Mouse (Mus musculus) NIH3T3 (cell line): ENCODE measurements around the gene Ampd2.

ENCODE experiments used
- DNase-seq: peaks from one replicate; pipeline ENCODE4 v3.0.0-alpha.2; 2012; ENCODE audit warnings: low read depth

The Ampd2 gene

DNA sequence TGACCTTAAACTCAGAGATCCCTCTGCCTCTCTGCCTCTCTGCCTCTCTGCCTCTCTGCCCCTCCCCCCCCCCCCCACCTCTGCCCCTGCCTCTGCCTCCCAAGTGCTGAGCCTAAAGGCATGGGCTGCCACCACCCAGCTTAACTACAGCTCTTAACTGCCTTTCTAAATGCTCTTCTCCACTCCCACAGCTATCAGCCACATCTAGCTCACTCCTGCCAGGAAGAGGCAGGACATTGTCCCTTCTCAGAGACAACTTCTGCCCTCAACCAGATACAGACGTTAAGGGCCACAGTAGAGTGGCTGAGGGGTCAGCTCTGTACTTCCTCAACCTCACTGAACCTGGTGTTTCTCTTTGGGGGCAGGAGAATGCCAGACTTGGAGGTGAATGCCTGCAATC, 17.6 kb downstream of the Ampd2 start:
- no peak for DNase-seq

DNA sequence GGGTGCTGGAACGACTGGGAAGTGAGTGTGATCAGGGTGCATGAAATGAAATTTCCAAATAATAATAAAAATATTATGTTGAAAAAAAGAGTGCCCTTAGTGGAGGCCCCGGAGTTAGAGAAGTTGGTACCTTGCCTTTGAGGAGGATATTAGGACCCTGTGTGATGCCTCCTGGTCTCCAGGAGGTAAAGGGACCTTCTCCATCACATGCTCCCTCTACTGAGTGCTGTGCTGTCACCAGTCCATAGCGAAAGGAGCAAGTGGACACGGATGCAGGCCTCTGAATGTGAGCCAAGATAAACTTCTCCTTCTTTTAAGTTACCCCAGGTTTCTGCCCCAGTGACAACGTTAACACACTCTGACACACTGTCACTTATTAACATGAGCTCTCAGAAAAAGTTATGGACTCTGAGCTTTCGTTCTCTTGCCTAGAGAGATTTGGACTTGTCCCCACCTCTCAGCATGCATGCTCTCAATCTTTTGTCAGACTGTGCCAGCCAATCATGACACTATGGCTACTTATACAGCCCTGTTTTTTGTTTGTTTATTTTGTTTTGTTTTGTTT, 19.0 kb downstream of the Ampd2 start:
- DNase-seq = no peak

DNA sequence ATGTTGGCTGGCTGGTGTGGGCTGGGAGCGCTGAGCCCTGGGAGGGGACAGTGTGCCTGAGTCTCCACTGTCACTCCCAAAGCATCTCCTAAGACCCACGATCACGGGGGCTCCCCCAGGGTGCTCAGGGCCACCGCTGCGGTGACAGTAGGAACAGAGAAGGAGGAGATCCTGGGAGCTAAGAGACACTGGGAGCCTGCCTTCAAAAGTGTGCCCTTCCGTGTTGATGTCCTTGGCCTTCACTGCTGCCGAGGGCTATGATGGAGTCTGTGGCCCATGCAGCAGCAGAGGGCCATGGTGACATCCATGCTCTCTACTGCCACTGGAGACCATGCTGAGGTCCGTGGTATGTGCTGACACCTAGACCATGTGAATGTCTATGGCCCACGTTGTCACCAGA, 20.9 kb downstream of the Ampd2 start:
- DNase-seq = no peak

DNA sequence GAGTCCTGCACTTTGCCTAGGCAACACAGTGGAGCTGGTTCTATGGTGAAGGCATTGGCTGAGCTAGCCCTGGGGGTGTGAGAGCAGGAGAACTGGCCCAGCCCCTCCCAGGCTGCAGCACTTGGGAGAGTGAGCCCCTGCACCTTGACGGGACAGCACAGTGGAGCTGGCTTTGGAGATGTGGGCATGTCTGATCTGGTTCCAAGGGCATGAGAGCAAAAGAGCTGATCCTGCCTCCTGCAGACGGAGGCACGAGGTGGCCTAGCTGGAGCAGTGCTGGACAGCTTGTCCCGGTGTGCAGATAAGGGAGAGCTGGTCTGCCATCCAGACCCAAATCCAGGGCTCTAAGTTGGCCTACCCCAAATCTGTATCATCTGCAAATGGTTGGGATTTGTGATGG, 21.8 kb downstream of the Ampd2 start:
- DNase-seq = no peak

DNA sequence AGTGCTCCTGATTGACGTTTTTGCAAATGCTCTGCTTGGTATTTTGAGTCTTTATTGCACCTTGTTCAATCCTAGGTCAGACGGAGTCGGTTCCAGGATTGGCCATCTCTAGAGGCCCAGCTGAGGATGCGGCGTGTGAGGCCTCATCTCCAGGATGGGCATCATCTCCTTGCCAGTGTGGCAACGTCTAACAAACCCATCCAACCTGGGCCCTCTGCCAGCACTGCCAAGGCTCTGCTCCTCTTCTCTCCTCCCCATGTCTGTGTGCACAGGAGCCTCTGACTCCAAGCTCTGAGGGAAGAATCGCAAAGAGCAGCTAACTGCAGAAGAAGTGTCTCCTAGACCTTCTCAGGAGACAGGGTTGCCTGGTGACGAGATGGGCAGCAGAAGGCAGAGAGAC, 23.8 kb downstream of the Ampd2 start:
- DNase-seq = no peak

DNA sequence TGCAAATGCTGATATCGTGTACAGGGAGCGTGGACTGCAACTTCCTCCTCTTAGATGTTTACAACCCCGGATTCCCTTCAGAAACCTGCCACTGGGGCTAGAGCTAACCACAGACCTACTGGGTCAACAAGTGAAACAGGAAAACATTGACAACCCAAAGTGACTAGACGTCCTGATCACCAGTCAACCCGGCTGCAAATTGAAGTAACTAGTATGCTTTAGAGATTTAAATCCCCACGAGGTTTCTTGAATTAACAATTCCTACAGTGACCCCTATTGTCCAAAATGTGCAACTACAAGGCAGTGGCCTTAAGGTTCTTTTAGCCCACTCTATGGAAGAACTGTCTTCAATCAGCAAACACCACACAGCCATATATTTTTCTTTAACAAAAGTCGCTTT, 25.0 kb downstream of the Ampd2 start:
- peak; percentile 90 for DNase-seq

DNA sequence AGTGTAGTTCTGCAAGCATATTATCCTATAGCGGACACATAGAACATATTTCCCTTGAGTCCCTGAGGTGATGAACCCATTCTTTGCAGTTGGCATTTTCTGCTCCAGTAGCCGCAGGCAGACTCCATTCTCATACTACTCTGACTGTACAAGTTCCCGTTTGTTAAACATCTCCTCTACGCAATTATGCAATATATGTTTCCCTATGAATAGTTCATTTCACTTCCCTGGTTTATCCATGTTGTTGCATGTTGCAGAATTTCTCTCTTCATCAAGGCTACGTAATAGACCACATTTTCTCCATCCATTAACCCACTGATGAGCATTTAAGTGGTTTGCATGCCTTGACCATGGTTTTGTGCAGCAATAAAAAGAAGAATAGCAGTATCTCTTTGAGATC, 36.0 kb downstream of the Ampd2 start:
- DNase-seq = no peak

DNA sequence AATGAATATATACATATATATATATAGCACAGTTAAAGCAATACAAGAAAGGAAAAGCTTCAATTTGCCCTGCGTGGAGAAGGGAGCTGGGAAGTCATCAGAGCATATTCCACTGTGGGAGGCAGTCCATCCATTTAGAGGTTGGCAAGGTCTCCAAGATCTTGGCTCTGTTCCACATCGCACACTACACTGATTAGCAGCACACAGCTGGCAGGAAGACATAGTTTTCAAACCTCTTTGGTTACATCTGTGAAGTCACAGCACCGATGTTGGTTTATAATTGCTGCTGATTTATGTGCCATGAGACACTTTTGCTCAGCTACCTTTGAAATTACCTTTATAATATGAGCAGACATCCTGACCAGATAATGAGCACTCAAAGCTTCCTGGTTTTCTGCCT, 38.1 kb downstream of the Ampd2 start:
- DNase-seq = no peak

DNA sequence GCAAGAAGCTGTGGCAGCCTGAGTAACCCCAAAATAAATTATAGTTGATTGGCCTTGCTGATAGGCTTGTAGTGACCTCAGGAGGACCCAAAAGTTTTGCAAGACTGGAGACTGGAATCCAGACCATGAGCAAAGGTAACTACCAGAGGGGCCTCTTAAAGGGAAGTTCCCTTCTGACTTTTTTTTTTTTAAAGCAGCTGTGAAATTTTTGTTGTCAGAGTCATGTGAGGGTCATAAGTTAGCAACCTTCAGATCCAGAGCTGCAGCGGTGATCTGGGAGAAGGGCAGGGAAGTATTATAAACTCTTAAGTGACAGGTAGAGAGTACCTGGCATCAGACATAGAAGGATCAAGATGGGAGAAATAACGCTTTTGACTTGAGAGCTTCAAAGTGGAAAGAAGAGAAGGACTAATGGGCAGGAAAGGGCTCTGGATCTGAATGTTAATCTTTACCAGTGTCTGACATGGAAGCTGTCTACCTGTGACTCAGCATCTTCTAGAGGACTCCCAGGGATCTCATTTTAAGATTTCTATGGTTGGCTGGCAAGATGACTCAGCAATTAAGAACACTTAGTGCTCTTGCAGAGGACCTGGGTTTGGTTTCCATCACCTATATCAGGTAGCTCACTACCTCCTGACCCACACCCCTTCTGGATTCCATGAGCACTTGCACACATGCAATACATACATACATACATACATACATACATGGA, 39.4 kb downstream of the Ampd2 start:
- DNase-seq = no peak

DNA sequence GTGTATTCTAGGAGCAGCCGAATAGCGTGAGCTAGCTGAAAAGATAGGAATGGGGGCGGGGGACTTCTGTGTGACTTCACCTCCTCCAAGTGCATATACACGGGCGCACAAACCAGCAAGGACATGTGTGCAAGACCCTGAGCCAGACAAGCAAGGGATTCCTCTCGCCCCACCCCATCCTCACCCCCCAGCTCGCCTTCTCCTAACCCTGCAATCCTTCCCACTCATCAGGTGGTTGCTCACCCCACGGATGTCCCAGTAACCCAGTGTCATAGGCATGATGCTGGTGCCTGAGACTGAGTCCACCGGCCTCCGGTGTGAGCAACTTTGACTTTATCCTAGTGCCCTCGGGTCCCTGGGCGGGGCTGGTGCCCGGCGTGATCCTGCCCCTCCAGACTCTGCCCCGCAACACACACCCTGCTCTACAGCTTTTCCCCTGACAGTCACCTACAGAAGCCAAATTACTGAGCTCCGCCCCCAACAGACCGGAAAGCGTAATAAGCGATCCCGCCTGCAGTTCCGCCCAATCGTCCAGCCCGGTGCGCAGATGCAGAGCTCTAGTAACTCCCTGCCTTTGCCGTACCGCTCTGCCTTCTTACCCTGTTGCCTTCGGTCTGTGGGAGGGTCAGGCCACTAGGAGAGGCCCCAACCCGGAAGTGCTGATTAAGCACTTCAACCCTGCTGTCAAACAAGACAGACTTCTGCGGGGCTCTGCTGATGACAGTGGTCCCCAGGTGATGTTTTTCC, 41.9 kb downstream of the Ampd2 start, which contains the start of gene Gstm4:
Gene Gstm4 (minus strand): TSS at position 501 of the 747 bp plus-strand sequence.
- peak; percentile 83 for DNase-seq

DNA sequence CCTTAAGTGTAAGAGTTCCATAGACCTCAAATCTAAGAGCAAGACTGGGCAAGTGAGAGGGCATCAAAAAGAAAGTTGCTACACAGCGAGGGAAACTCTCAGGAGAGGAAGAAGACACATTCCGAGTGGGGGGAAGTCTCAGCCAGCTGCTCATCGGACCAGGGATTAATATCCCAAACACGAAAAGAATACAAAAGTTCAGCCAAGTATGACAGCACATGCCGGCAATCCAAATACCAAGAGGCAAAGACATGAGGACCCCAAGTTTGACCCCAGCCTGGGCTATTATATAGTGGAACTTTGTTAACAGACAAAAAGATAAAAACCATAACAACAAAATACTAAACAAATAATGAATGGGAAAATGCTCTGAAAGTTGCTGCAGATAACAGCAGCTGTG, 53.3 kb downstream of the Ampd2 start:
- no peak for DNase-seq

DNA sequence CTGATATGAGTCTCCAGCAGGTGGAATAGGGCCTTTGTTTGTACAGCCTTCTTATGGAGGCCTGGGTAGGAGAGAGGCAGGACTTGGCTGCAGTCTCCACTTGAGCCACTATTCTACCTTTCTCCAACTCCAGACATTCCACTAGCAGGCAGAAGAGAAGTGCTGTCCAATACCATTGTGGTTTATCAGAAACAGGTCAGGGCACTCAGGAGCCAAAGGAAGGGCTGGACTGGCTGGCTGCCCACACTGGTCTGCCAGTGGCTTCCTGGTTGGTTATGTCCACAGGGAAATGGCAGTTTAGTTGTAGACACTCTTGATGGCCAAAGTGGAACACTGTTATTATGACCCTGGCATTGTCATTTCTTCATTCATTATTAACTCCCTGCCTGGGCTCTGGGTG, 54.3 kb downstream of the Ampd2 start:
- no peak for DNase-seq

DNA sequence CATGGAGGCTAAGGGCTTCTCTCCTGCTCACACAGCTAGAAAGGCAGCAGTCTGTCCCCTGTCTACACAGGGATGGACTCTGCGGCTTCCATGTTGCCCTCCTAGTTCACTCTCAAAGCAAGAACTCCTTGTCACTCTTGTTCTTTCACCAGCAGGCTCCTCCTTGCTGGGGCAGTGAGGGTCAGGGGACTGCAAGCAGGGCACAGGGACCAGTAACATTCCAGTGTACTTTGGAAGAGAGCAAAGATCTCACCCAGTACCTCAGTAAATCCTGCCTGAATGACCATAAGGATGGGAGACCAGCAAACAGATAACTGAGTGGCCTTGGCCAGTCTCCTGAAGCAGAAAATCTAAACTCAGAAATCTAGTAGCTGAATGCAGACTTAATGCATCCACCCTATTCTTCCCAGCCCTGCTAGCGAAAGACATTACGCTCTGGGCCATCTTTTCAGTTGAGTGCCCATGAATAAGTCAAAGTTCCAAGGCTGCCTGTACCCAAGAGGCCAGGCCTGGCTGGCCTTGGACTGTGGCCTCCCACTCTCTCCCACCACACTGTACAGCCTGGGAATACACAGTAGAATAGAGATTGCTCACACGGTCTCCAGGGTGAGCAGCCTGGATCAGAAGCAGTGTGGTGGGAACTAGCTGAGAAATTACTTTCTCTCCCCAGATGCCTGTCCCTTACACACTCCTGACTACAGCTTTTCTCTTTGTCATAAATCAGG, 57.6 kb downstream of the Ampd2 start:
- DNase-seq = no peak

DNA sequence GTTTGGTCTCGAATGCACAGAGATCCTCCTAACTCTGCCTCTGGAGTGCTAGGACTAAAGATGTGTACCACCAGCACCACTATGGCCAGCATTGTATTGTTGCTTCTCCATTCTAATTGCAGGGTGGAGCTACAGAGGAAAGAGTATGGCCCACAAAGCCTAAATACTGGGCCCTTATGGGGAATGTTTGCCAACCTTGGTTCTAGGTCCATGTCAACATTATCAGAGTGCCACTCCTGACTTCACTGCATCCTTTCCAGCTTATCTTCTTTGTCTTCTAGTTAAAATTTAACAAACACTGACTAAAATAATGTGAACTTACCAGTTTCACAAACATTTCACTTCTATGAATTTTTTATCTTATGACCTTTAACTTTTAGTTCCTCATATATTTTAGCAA, 59.9 kb downstream of the Ampd2 start:
- DNase-seq = no peak

DNA sequence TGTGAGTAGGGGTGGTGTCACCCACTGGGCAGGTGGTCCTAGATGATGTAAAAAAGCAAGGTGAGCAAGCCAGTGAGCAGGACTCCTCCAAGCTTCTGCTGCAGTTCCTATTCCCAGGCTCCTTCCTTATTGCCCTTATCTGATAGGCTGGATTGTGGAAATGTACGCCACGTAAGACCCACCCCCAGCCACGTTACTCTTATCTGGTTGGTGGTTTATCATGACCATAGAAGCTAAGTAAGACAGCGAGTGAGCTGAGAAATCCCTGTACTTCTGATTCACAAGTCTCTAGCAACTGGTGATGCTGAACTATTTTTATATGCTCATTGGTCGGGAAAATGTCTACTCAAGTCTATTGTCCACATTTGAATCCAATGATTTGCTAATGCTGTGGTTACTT, 60.4 kb downstream of the Ampd2 start:
- DNase-seq = peak; percentile 57

DNA sequence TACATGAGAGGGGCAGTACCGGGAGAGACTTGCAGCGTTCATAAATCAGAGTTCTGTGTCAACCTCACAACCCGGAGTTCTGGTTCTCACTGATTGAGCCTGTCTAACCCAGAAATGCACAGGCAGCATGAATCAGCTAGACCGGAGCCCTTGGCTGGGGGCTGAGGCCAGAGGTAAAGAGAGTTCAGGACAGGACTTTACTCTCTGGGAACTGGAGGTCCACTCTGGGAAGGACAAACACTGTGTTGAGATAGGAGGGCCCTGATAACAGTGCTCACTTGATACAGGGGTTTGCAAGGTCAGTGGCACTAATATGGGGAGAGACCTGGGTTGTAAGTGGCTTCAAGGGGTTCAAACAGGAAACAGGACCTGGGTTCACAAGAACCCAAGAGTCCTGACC, 61.1 kb downstream of the Ampd2 start:
- DNase-seq = no peak
